Mouse (Mus musculus) left cerebral cortex, adult 2 months (tissue): ENCODE data around the gene Fam102a. TPM values are rescaled to one million over a fixed set of nuclear protein-coding genes. Genes with fewer than 3 reads are reported as not detected.

Source experiments
- DNase-seq, 2 experiments: peaks; one replicate each; pipeline ENCODE4 v3.0.0; 2021 to 2022; ENCODE audit warnings: low spot score in 2 of 2, mixed read lengths in 1 of 2; ENCODE audit errors: extremely low spot score in 1 of 2
- H3K27ac ChIP-seq: fragments of 200-600 bp; 2 replicates; pipeline ENCODE4 v1.8.1; 2022
- H3K4me3 ChIP-seq: fragments of 200-600 bp; 2 replicates; pipeline ENCODE4 v1.8.1; 2022
- CTCF ChIP-seq: fragments of 200-600 bp; IDR thresholded peaks from 2 replicates; pipeline ENCODE4 v1.8.1; 2022; ENCODE audit warnings: antibody characterized with exemption, mild to moderate bottlenecking, moderate library complexity
- intact Hi-C: fragments of 180-260 bp; cut with DNase I; formaldehyde crosslinking; loops from one replicate; pipeline ENCODE4 v1.15.1; 2025
- total RNA-seq, 2 experiments: library from RNA; stranded (reverse); gene quantifications; 2 replicates each; pipeline ENCODE4 v1.2.3; 2021

Gene Fam102a
- total RNA-seq, 2 experiments from 2014 or later = 61.1 to 64.8 TPM

GRCm38 (mm10) chr2:32549171-32549570 lies 14.0 kb downstream of the Fam102a start:
- no peak for TF ChIP-seq CTCF
- Histone ChIP-seq H3K4me3 (no peak overlapping the region), H3K27ac (peak overlapping the region; percentile 5; the same call in 1 of the 2 replicates)
- DNase-seq = no peak
- intact Hi-C loops = no loop called here

GRCm38 (mm10) chr2:32549764-32550163 lies 14.6 kb downstream of the Fam102a start:
- TF ChIP-seq CTCF = no peak
- peak in 1 of 2 experiments; percentile 36 for DNase-seq
- intact Hi-C loops = no loop called here
- Histone ChIP-seq H3K27ac (peak overlapping the region; percentile 41; the same call in 1 of the 2 replicates), H3K4me3 (no peak overlapping the region)

GRCm38 (mm10) chr2:32551236-32551635 lies 16.1 kb downstream of the Fam102a start:
- H3K4me3 ChIP-seq = no peak overlapping the region
- H3K27ac ChIP-seq = no peak overlapping the region
- intact Hi-C loops = no loop called here
- TF ChIP-seq CTCF = no peak
- DNase-seq = no peak

DNA sequence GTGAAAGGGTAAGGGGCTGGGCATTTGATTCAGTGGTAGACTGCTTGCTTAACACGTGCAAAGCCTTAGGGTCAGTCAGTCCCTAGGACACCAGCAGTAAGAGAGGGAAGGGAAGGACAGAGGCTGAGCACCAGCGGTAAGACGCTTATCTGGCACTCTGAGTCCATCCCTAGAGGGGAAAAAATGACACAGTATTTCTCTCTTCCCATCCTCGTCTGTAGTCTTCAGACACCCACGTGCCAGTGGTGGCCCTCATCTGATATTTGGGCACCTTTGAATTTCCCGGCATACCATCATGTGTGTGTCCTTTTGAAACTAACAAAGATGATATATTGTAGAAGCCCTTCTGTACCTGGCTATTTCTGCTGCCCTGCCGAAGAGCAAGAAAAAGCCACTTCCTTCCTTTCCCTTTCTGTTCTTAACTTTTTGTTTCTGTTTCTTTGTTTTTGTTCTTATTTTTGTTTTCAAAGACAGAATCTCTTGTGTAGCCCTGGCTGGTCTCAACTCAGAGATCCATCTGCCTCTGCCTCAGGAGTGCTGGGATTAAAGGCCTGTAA lies 18.5 kb downstream of the Fam102a start:
- H3K27ac ChIP-seq = no peak overlapping the region
- TF ChIP-seq CTCF = no peak
- no peak overlapping the region for H3K4me3 ChIP-seq
- DNase-seq = no peak
- intact Hi-C loops = no loop called here

DNA sequence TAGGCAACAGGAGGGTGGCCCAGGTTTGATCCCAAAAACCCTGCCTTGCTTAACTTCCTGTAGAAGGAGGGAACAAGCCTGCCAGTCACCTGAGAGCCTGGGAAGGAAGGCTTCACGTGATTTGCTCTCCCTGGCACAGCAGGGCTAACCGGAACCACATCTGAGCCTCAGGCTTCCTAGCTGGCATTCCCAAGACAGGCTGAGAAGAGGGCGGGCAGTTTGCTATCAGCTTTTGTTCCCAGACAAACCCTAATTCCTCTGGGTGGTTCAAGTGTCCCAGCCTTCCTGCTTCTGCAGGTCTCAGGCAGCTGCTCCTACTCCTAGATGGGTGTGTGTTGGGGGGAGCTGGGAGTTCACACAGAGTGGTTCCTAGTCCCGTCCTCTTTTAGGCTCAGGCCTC lies 20.4 kb downstream of the Fam102a start:
- Histone ChIP-seq H3K4me3 (no peak overlapping the region), H3K27ac (no peak overlapping the region; the same call in 1 of the 2 replicates)
- intact Hi-C loops = no loop called here
- DNase-seq = no peak
- TF ChIP-seq CTCF = no peak

- TF ChIP-seq CTCF = no peak
- intact Hi-C loops = no loop called here
- no peak for DNase-seq
- Histone ChIP-seq H3K27ac (peak overlapping the region; percentile 19; the same call in 1 of the 2 replicates), H3K4me3 (no peak overlapping the region)
These were observed 20.9 kb downstream of the Fam102a start for GRCm38 (mm10) chr2:32556019-32556418.

DNA sequence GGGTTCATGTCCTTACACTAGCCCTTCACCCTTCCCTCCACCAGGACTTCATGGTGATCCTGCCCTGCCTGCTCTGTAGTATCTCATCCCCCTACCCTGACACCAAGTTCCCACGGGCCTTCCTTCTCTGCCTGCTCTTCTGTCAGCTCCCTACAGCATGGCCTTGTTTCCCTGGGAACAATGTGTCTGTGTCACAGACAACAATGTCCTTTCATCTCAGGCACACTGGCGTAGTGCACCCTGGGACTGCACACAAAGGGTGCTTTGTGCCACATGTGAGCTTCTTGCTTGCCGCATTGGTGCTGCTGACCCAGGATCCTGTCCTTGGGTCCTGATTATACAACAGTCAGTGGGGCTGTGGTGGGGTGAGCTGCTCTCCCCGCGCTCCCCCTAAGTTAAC lies 24.4 kb downstream of the Fam102a start:
- Histone ChIP-seq H3K27ac (peak overlapping the region; percentile 78), H3K4me3 (no peak overlapping the region)
- no peak for TF ChIP-seq CTCF
- DNase-seq = no peak
- intact Hi-C loops = no loop called here

- TF ChIP-seq CTCF = peak; percentile 92
- intact Hi-C loops = loop anchor here (1.0 to 2.0 kb wide), 3 partner anchors 31 to 170 kb away; partner anchors contain the start of gene Fam102a
- DNase-seq = peak; percentile 61 to 64
These were observed 31.5 kb downstream of the Fam102a start for GRCm38 (mm10) chr2:32566536-32567063.

GRCm38 (mm10) chr2:32568149-32568548 lies 33.0 kb downstream of the Fam102a start:
- Histone ChIP-seq H3K4me3 (no peak overlapping the region), H3K27ac (no peak overlapping the region)
- intact Hi-C loops = no loop called here
- TF ChIP-seq CTCF = no peak
- no peak for DNase-seq

More at GRCm38 (mm10) chr2:32566536-32567063, 31.5 kb downstream of the Fam102a start:
- Histone ChIP-seq H3K27ac (no peak overlapping the region), H3K4me3 (no peak overlapping the region)

- no peak overlapping the region for H3K27ac ChIP-seq
- H3K4me3 ChIP-seq = no peak overlapping the region
- intact Hi-C loops = no loop called here
- DNase-seq = no peak
- TF ChIP-seq CTCF = no peak
These were observed 33.8 kb downstream of the Fam102a start for GRCm38 (mm10) chr2:32568941-32569340.

- DNase-seq = peak; percentile 88 to 90
- intact Hi-C loops = no loop called here
- Histone ChIP-seq H3K27ac (peak within 1 kb of the TSS; percentile 93), H3K4me3 (peak within 1 kb of the TSS; percentile 66)
- peak; percentile 16 for TF ChIP-seq CTCF
These were observed 35.8 kb downstream of the Fam102a start, which contains the start of gene Dpm2 for GRCm38 (mm10) chr2:32570698-32571494. Gene Dpm2 (plus strand): TSS chr2:32570858.

- intact Hi-C loops = no loop called here
- no peak overlapping the region for H3K27ac ChIP-seq
- DNase-seq = no peak
- H3K4me3 ChIP-seq = no peak overlapping the region
- TF ChIP-seq CTCF = no peak
These were observed 37.1 kb downstream of the Fam102a start for GRCm38 (mm10) chr2:32572196-32572595.
